8 mouse cellular contexts compared by ENCODE assay signal in the genomic region with DNA sequence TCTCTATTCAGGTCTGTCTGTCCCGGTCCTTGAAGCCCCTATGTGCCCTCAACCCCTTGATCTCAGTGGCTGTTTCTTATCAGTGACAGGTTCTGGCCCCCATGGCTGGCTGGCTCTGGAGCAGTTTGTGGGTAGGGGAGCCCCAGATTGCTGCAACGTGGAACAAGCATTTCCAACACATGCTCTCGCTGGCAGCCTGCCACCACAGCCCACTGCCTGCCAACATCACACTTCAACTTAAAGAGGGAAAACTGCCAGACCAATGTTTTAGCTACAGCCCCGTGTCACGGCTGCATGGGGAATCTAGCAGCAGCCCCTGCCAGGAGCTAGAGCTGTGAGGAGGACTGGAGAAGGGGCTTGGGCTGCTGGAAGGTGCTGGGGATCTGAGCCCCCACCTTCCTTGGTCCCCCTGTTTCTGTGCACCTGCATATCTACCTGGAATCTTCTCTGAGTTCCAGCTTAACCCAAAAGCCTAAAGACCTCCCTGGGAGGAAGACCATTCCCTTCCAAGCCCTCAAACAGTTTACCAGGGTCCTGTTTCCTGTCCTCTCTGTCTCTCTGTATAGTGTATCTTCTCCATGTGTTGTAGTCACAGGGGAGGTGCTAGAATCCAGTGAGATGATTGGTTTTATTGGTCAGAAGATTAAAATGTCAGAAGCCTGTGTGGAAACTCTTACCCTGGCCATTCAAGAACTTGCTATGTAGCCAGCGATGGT. TPM values are rescaled to one million over a fixed set of nuclear protein-coding genes. Genes with fewer than 3 reads are reported as not detected.
A peak's percentile ranks its signal among the peaks of the same experiment; 100 is the strongest.
DNase-seq lines count a peak whose midpoint lies in the region; ATAC-seq lines count a peak whose summit lies in the region.

No protein-coding gene starts in this region.

- H3K4me3 ChIP-seq in forebrain, embryonic 16.5 days (replicated peaks; ENCODE audit: low read length): no peak overlapping the region
- no peak overlapping the region for H3K4me3 ChIP-seq in neural tube, embryonic 14.5 days (ENCODE audit: low read depth, low read length)

- peaks cover 17% of the 10 kb centered on the region for H3K4me1 ChIP-seq in forebrain, embryonic 16.5 days (replicated peaks; ENCODE audit: control insufficient read depth, insufficient read depth, low read length)
- H3K4me1 ChIP-seq in neural tube, embryonic 14.5 days (ENCODE audit: control insufficient read depth, insufficient read depth, low read length): peaks cover 3% of the 10 kb centered on the region; the same call in 1 of the 2 replicates

- no peaks in the 10 kb centered on the region for H3K27me3 ChIP-seq in forebrain, embryonic 16.5 days (replicated peaks; ENCODE audit: control insufficient read depth, insufficient read depth, low read length)
- H3K27me3 ChIP-seq in neural tube, embryonic 14.5 days (ENCODE audit: control insufficient read depth, insufficient read depth, low read length): no peaks in the 10 kb centered on the region

- WGBS in forebrain, embryonic 16.5 days: 26% methylated on average over 6 of the region's 6 CpGs
- 49% methylated on average over 6 of the region's 6 CpGs for WGBS in neural tube, embryonic 14.5 days

- ATAC-seq in forebrain, embryonic 16.5 days: peak; percentile 92
- ATAC-seq in neural tube, embryonic 14.5 days (ENCODE audit: low read depth): peak; percentile 76

- H3K9ac ChIP-seq in forebrain, embryonic 16.5 days (replicated peaks; ENCODE audit: low read depth, low read length): no peak overlapping the region
- no peak overlapping the region for H3K9ac ChIP-seq in neural tube, embryonic 14.5 days (replicated peaks; ENCODE audit: low read depth, low read length)

- no peaks in the 10 kb centered on the region for H3K9me3 ChIP-seq in forebrain, embryonic 16.5 days (ENCODE audit: control insufficient read depth, low read length)
- H3K9me3 ChIP-seq in neural tube, embryonic 14.5 days (ENCODE audit: control insufficient read depth, low read length): no peaks in the 10 kb centered on the region

- no peak overlapping the region for H3K4me2 ChIP-seq in forebrain, embryonic 16.5 days (ENCODE audit: low read length)
- no peak overlapping the region for H3K4me2 ChIP-seq in neural tube, embryonic 14.5 days (ENCODE audit: low read depth, low read length)

- DNase-seq in adrenal gland, postnatal 10 days: peak; percentile 25
- DNase-seq in adrenal gland, postnatal 36 days: no peak
- peak; percentile 30 for DNase-seq in 3134 (ENCODE audit: extremely low read depth, insufficient read length, low spot score)
- DNase-seq in left cerebral cortex, adult 11 months (ENCODE audit: low spot score): peak; percentile 49
- DNase-seq in ovary, postnatal 14 days (ENCODE audit: low spot score): no peak
- DNase-seq in urinary bladder, postnatal 10 days (ENCODE audit: low spot score): no peak

- no peaks in the 10 kb centered on the region for H3K36me3 ChIP-seq in forebrain, embryonic 16.5 days (ENCODE audit: control insufficient read depth, insufficient read depth)
- H3K36me3 ChIP-seq in neural tube, embryonic 14.5 days (ENCODE audit: control insufficient read depth, insufficient read depth, low read length): no peaks in the 10 kb centered on the region

- peak overlapping the region; percentile 84 for H3K27ac ChIP-seq in forebrain, embryonic 16.5 days (ENCODE audit: low read length)
- no peak overlapping the region for H3K27ac ChIP-seq in neural tube, embryonic 14.5 days (ENCODE audit: low read depth, low read length)

RNA-seq across cellular contexts. Expression of a gene that starts 50.5 kb away (rescaled TPM):
- total RNA-seq in adrenal gland, postnatal 10 days (2021): 10 to 100 TPM; 18.9 to 19.4 TPM
- 10 to 100 TPM in 1 of 2 experiments, 1 to 10 TPM in 1; 9.2 to 22.3 TPM for total RNA-seq in adrenal gland, postnatal 36 days (2021)
- 87.6 and 105 TPM in 2 replicates for polyA plus RNA-seq in forebrain, embryonic 16.5 days (2015; fragmentation: Nextera tagmentation; extraction: Ambion mirVana)
- 46.4 and 54.4 TPM in 2 replicates for polyA plus RNA-seq in neural tube, embryonic 14.5 days (2014; fragmentation: Nextera tagmentation; extraction: Ambion mirVana)

Comparison
In these comparisons a context has a peak if more than half of its experiments do, and no peak if none do; other contexts are left out.
1. DNase-seq: peak in adrenal gland, postnatal 10 days (single experiment), 3134 (single experiment) and left cerebral cortex, adult 11 months (single experiment); none in adrenal gland, postnatal 36 days (0 of 2), ovary, postnatal 14 days (single experiment) and urinary bladder, postnatal 10 days (single experiment).